Mouse (Mus musculus) midbrain, postnatal 0 days (tissue): Measurements from ENCODE around the gene Qdpr. TPM values are rescaled to one million over a fixed set of nuclear protein-coding genes. Genes with fewer than 3 reads are reported as not detected.
"Not testable (repeated sequence)": the region's sequence is repeated elsewhere in the genome, so short reads cannot be mapped to it uniquely, and the experiment has no call there.

Experiments used
- ATAC-seq: fragments of 200-750 bp; cut with Nextera tagmentation; 2 replicates; pipeline ENCODE4 v1.8.0; 2017; ENCODE audit warnings: moderate number of reproducible peaks, mild to moderate bottlenecking, moderate TSS enrichment, moderate library complexity; ENCODE audit not compliant: low FRiP score
- DNase-seq: peaks from one replicate; pipeline ENCODE4 v3.0.0-alpha.2; 2015; ENCODE audit warnings: low spot score
- H3K27ac ChIP-seq: fragments of 300-500 bp; sonication (generic); 2 replicates; pipeline ENCODE4 v1.5.1; 2014; ENCODE audit warnings: low read depth, mild to moderate bottlenecking, low read length, mixed read lengths
- H3K27me3 ChIP-seq: fragments of 300-500 bp; sonication (generic); 2 replicates; pipeline ENCODE4 v1.6.1; 2014; ENCODE audit warnings: low read length, control low read depth, mixed read lengths; ENCODE audit not compliant: insufficient read depth
- H3K36me3 ChIP-seq: fragments of 300-500 bp; sonication (generic); 2 replicates; pipeline ENCODE4 v1.6.1; 2014; ENCODE audit warnings: low read length, control low read depth, mixed read lengths; ENCODE audit not compliant: insufficient read depth
- H3K4me1 ChIP-seq: fragments of 300-500 bp; sonication (generic); 2 replicates; pipeline ENCODE4 v1.6.1; 2014; ENCODE audit warnings: mild to moderate bottlenecking, control low read depth, antibody characterized with exemption, low read length, mixed read lengths; ENCODE audit not compliant: insufficient read depth
- H3K4me2 ChIP-seq: fragments of 300-500 bp; sonication (generic); 2 replicates; pipeline ENCODE4 v1.6.1; 2014; ENCODE audit warnings: low read depth, mild to moderate bottlenecking, low read length, mixed read lengths; ENCODE audit not compliant: poor library complexity, severe bottlenecking
- H3K4me3 ChIP-seq: fragments of 300-500 bp; sonication (generic); 2 replicates; pipeline ENCODE4 v1.5.1; 2014; ENCODE audit warnings: low read depth, mild to moderate bottlenecking, low read length, moderate library complexity
- H3K9ac ChIP-seq: fragments of 300-500 bp; sonication (generic); replicated peaks from 2 replicates; pipeline ENCODE4 v1.6.1; 2014; ENCODE audit warnings: mild to moderate bottlenecking, low read length, moderate library complexity, mixed read lengths; ENCODE audit not compliant: poor library complexity, severe bottlenecking
- H3K9me3 ChIP-seq: fragments of 300-500 bp; sonication (generic); 2 replicates; pipeline ENCODE4 v1.6.1; 2016; ENCODE audit warnings: low read length, control low read depth
- CTCF ChIP-seq: IDR thresholded peaks from 2 replicates; pipeline ENCODE4 v1.5.1; 2016; ENCODE audit warnings: antibody characterized with exemption, mild to moderate bottlenecking
- WGBS: fragments of 180-500 bp; shearing (Covaris S2); extraction: QIAGEN DNeasy Blood & Tissue Kit; methylation state at CpG from one replicate; pipeline ENCODE4 v1.1.7; 2014; 5-methylcytosine and 5-hydroxymethylcytosine counted together
- polyA plus RNA-seq: library from polyadenylated mRNA; unstranded; fragments of >200 nt; fragmentation: Nextera tagmentation; extraction: Ambion mirVana; gene quantifications from 2 replicates; pipeline ENCODE4 v1.2.1, GENCODE M21; 2015
- total RNA-seq: library from RNA; depleted of rRNA; stranded (reverse); fragments of >200 nt; gene quantifications from 2 replicates; pipeline ENCODE4 v1.2.3, GENCODE M21; 2014

Qdpr gene
- total and polyA plus RNA-seq, 2 experiments from 2014 or later = 40.0 to 139 TPM

DNA sequence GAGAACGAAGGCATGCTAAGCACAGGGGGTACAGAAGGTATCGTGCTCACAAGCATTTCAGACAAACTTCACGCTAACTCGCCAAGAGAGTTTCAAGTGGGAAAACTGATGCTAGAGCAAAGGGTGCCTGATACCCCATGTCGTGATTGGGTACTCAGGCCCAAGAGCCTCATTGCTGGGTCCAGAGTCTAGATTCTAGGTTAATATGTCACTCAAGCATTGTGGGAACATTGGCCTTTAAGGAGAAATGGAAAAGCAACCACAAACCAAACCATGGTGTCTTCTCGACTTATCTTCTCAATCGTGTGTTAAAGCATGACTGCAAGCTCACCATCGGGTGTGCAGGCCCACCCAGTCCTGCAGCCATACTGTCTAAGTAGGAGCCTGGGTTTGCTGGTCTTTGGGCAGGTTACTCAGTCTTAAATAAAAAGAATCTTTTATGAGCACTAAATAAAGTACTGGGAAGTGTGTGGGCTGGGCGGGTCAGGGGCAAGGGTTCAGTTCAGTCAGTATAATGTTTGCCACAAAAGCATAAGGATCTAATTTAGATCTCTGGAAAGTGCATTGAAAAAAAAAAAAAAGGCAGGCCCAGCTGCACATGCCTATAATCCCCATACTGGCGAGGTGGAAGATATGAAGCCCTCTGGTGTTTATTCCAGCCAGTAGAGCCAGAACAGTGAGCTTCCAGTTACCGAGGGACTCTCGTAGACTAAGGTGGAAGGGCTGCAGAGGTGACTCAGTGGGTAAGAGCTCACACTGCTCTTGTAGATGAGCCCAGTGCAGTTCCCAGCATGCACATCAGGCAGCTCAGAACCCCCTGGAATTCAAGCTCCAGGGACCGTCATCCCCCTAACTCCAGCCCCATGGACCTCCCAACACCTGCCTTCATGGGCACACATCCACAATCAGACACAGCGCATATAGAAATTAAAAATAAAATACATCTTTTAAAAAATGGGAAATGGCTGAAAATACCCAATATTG, 13.8 kb downstream of the Qdpr start:
- H3K27me3 ChIP-seq = no peaks in the 10 kb centered on the region
- peaks cover 19% of the 10 kb centered on the region; the same call in 1 of the 2 replicates for H3K36me3 ChIP-seq
- no peak overlapping the region for H3K4me3 ChIP-seq
- 93% methylated on average over 14 of the region's 14 CpGs for WGBS
- H3K9me3 ChIP-seq = no peaks in the 10 kb centered on the region
- DNase-seq = no peak
- no peak for TF ChIP-seq CTCF
- no peaks in the 10 kb centered on the region for H3K4me1 ChIP-seq
- H3K4me2 ChIP-seq = no peak overlapping the region
- H3K9ac ChIP-seq = no peak overlapping the region
- no peak for ATAC-seq
- no peak overlapping the region for H3K27ac ChIP-seq

DNA sequence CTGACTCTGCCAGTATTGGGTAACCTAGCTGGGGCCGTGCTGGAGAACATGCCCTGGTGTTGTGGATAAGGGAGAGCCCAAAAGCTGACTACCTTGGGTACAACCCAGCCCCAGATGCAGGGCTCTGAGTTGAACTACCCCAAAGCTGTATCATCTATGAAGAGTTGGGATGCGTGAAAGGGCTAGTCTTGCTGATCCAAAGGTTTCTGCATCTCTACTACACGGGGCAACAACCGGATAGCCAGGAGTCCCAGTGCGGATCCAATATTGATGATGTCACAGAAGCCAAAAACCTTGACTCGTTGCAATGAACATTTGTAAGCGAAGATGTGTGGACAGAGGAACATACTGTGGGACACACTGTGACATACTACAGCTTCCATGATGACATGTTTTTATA, 22.1 kb downstream of the Qdpr start:
- WGBS = 95% methylated on average over 7 of the region's 7 CpGs
- Histone ChIP-seq H3K4me3 (no peak overlapping the region), H3K27ac (no peak overlapping the region), H3K9me3 (no peaks in the 10 kb centered on the region), H3K4me2 (no peak overlapping the region), H3K27me3 (no peaks in the 10 kb centered on the region), H3K36me3 (no peaks in the 10 kb centered on the region), H3K4me1 (no peaks in the 10 kb centered on the region), H3K9ac (no peak overlapping the region)
- DNase-seq (no peak), ATAC-seq (no peak)
- no peak for TF ChIP-seq CTCF

DNA sequence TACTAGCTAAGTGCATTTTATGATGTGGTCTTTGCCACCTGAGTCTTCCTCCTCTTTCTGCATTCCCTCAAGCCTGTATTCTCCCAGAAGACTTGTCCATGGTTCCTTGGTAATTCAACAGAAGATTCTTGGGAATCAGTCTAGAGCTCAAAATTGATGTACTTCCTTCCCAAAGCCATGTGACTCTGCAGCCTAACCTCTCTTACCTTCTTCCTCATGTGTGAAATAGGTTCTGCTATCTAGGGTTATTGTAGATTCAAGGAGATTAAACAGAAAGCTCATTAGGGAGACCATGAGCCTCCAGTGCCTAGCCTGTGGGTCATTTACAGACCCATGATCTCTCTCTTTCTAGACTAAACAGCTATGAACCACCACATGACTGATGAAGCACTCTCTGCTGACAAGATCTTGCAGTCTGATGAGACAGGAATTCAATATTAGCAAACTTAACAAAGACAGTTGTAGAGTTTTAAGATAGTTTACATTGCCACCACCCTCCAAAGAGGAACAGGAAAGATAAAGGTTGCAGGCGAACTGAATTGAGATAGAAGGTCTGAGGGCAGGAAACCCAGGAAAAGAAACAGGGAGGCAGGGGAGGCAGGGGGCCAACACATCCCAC, 23.5 kb downstream of the Qdpr start:
- WGBS = 94% methylated on average over 1 of the region's 1 CpGs

DNA sequence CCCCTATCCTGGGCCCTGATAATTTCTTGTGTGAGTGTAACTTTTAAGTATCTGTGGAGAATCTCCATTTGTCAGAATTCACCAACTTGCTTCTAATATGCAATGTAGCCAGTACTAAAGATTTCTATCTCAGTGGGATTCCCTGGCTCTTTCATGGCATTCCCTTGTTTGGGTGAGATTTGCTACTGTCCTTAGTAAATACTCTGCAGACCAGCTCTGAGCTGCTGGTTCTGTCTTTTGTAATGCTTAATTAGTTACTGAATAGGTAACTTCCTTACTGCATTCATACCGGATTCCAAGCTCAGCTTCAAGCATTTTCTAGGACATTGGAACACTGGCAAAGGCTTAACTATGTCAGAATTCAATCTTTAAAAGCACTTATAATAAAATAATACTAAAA, 24.3 kb downstream of the Qdpr start:
- not testable (repeated sequence) for ATAC-seq, H3K36me3 ChIP-seq, H3K27ac ChIP-seq, H3K9ac ChIP-seq, DNase-seq, H3K4me3 ChIP-seq, H3K4me2 ChIP-seq, H3K9me3 ChIP-seq, H3K27me3 ChIP-seq, H3K4me1 ChIP-seq
- WGBS = 43% methylated on average over 1 of the region's 1 CpGs

More for the DNA sequence above, 23.5 kb downstream of the Qdpr start:
- Histone ChIP-seq H3K9me3 (no peaks in the 10 kb centered on the region), H3K4me1 (no peaks in the 10 kb centered on the region), H3K27ac (no peak overlapping the region), H3K36me3 (no peaks in the 10 kb centered on the region), H3K27me3 (no peaks in the 10 kb centered on the region), H3K9ac (no peak overlapping the region), H3K4me2 (no peak overlapping the region), H3K4me3 (no peak overlapping the region)
- ATAC-seq (no peak), DNase-seq (no peak)
- TF ChIP-seq CTCF = no peak

DNA sequence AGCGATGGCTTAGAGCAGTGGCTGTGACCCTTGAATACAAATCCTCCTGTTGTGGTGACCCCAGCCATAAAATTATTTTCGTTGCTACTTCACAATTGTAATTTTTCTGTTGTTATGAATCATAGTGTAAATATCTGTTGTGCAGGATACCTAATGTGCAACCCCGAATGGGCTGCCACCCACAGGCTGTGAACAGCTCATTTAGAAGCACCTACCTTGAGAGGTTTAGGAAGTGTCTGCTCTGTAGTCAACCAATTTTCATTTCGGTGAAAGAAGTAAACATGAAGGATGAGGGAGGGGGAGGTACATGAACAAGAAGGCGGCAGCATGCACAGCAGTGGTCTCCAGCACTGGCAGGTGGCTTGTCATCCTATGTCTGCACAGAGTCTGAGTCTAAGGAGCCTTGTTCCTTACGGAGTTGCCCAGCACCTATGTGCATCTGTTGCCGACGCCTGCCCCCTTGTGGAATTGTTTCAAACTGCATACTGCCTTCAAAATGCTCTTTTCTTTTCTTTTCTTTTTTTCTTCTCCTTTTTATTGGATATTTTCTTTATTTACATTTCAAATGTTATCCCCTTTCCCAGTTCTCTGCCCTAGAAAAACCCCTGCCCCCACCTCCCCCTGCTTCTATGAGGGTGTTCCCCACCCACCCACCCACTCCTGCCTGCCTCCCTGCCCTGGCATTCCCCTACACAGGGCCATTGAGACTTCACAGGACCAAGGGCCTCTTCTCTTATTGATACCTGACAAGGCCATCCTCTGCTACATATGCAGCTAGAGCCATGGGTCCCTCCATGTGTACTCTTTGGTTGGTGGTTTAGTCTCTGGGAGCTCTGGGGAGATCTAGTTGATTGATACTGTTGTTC, 25.8 kb downstream of the Qdpr start:
- Histone ChIP-seq H3K9me3 (no peaks in the 10 kb centered on the region), H3K27me3 (no peaks in the 10 kb centered on the region), H3K4me3 (no peak overlapping the region), H3K4me2 (no peak overlapping the region), H3K9ac (no peak overlapping the region), H3K4me1 (no peaks in the 10 kb centered on the region), H3K36me3 (no peaks in the 10 kb centered on the region), H3K27ac (no peak overlapping the region)
- ATAC-seq (peak; percentile 91), DNase-seq (peak; percentile 74)
- WGBS = 46% methylated on average over 8 of the region's 8 CpGs
- peak; percentile 90 for TF ChIP-seq CTCF
